In genomic region chr3:98931836-98932235, GRCm38 (mm10) we compare ENCODE assay signal across 21 mouse cellular contexts. TPM values are rescaled to one million over a fixed set of nuclear protein-coding genes. Genes with fewer than 3 reads are reported as not detected.
DNase-seq lines count a peak whose midpoint lies in the region; ATAC-seq and TF ChIP-seq lines count a peak whose summit lies in the region.
"Had no signal": no experiment of that assay in that cellular context is flagged by ENCODE, and none has a peak within 500 bp of the region (broad histone marks: within the 10 kb centered on the region; RNA-seq: fewer than 3 reads in every experiment).

No protein-coding gene starts in this region.

- no peaks in the 10 kb centered on the region for H3K36me3 ChIP-seq in liver, adult 2 months (ENCODE audit: control insufficient read depth, insufficient read depth, low read length)
- H3K36me3 ChIP-seq in liver, embryonic 11.5 days (ENCODE audit: control insufficient read depth, insufficient read depth, low read length), result no peaks in the 10 kb centered on the region
- H3K36me3 ChIP-seq in midbrain, embryonic 13.5 days, result no peaks in the 10 kb centered on the region

- peaks cover 18% of the 10 kb centered on the region for H3K4me1 ChIP-seq in liver, adult 2 months (ENCODE audit: control insufficient read depth, insufficient read depth, low read length)
- H3K4me1 ChIP-seq in liver, embryonic 11.5 days (replicated peaks; ENCODE audit: control insufficient read depth, insufficient read depth, low read length), result no peaks in the 10 kb centered on the region
- H3K4me1 ChIP-seq in midbrain, embryonic 13.5 days (replicated peaks), result no peaks in the 10 kb centered on the region

- 0 out of 2 replicates have a peak, but pooled peaks cover 2% of the 10 kb centered on the region for H3K27me3 ChIP-seq in liver, adult 2 months (ENCODE audit: control insufficient read depth, insufficient read depth, low read length)
- H3K27me3 ChIP-seq in liver, embryonic 11.5 days (replicated peaks; ENCODE audit: control insufficient read depth, insufficient read depth, low read length), result no peaks in the 10 kb centered on the region
- no peaks in the 10 kb centered on the region for H3K27me3 ChIP-seq in midbrain, embryonic 13.5 days

- ATAC-seq in liver, embryonic 11.5 days (replicated peaks; ENCODE audit: low FRiP score), result no peak
- ATAC-seq in midbrain, embryonic 13.5 days, result no peak

- H3K4me2 ChIP-seq in liver, embryonic 11.5 days, result no peak overlapping the region
- no peak overlapping the region for H3K4me2 ChIP-seq in midbrain, embryonic 13.5 days (replicated peaks)

- TF ChIP-seq POLR2A in liver, adult 2 months (IDR thresholded peaks at IDR 0.05; ENCODE audit: extremely low read depth, insufficient read depth, low read length), result no peak

- 9% methylated on average over 1 of the region's 1 CpGs for WGBS in liver, adult 2 months
- 54% methylated on average over 1 of the region's 1 CpGs for WGBS in liver, embryonic 11.5 days
- 78% methylated on average over 1 of the region's 1 CpGs for WGBS in midbrain, embryonic 13.5 days

- DNase-seq in liver, adult 2 months (ENCODE audit: extremely low read depth, low read depth, low spot score), result peak; percentile 83
- DNase-seq in liver, embryonic 11.5 days (ENCODE audit: low spot score), result no peak
- peak; percentile 51 to 69 for DNase-seq in adrenal gland, postnatal 36 days
- DNase-seq in kidney, postnatal 25 days, result peak; percentile 76 to 80
- no peak for DNase-seq in spleen, postnatal 36 days (ENCODE audit: low spot score in 2 of 2)
- DNase-seq in urinary bladder, postnatal 36 days (ENCODE audit: low spot score in 2 of 2), result no peak
- DNase-seq: cerebellum, adult 9-10 months; gastrocnemius, postnatal 10 days; lung, adult 18-20 months; retina, postnatal 1 day had no signal

- H3K79me2 ChIP-seq in liver, adult 2 months (ENCODE audit: control insufficient read depth, insufficient read depth, low read length), result no peaks in the 10 kb centered on the region

- no peak for TF ChIP-seq CTCF in liver, adult 2 months (IDR thresholded peaks at IDR 0.05; ENCODE audit: low read depth, low read length)

- no peaks in the 10 kb centered on the region for H3K9me3 ChIP-seq in liver, embryonic 11.5 days (ENCODE audit: control insufficient read depth, low read length)
- H3K9me3 ChIP-seq in midbrain, embryonic 13.5 days, result no peaks in the 10 kb centered on the region

- H3K9ac ChIP-seq in liver, adult 2 months (ENCODE audit: low read depth, low read length), result no peak overlapping the region
- H3K9ac ChIP-seq in liver, embryonic 11.5 days (ENCODE audit: low read depth, low read length), result no peak overlapping the region
- H3K9ac ChIP-seq in midbrain, embryonic 13.5 days (replicated peaks), result no peak overlapping the region

- H3K27ac ChIP-seq in liver, adult 2 months (replicated peaks; ENCODE audit: insufficient read depth, low read depth, low read length), result no peak overlapping the region
- no peak overlapping the region for H3K27ac ChIP-seq in liver, embryonic 11.5 days (ENCODE audit: low read depth, low read length)
- no peak overlapping the region for H3K27ac ChIP-seq in midbrain, embryonic 13.5 days
- H3K27ac ChIP-seq: layer of hippocampus, adult 2 months; left cerebral cortex, adult 2 months had no signal

- no peak overlapping the region for H3K4me3 ChIP-seq in liver, adult 2 months (ENCODE audit: insufficient read depth, low read depth, low read length)
- no peak overlapping the region for H3K4me3 ChIP-seq in liver, embryonic 11.5 days (ENCODE audit: low read depth, low read length)
- no peak overlapping the region for H3K4me3 ChIP-seq in midbrain, embryonic 13.5 days (replicated peaks)
- H3K4me3 ChIP-seq: layer of hippocampus, adult 2 months; left cerebral cortex, adult 2 months had no signal

RNA-seq across cellular contexts. Expression of gene Hao2, which starts 38.8 kb away (rescaled TPM):
- total RNA-seq in liver, adult 2 months (2014; rRNA removed), result 20.8 and 30.0 TPM in 2 replicates
- polyA plus RNA-seq in liver, adult 2 months (2012; rRNA removed), result 18.7 and 33.7 TPM in 2 replicates
- 0.22 and 0.49 TPM in 2 replicates for polyA plus RNA-seq in liver, embryonic 11.5 days (2014; fragmentation: Nextera tagmentation; extraction: Ambion mirVana)
- 100 to 1,000 TPM; 332 to 351 TPM for total RNA-seq in adrenal gland, postnatal 36 days (2021)
- not detected in 2 replicates for polyA plus RNA-seq in midbrain, embryonic 13.5 days (2015; fragmentation: Nextera tagmentation; extraction: Ambion mirVana)
- total RNA-seq: ES-E14; gastrocnemius, postnatal 10 days; heart, adult 8-10 months; layer of hippocampus, adult 2 months; left cerebral cortex, adult 2 months had no signal
- polyA plus RNA-seq: cortical plate, adult 2 months; embryonic facial prominence, embryonic 14.5 days; heart, embryonic 16.5 days; hindbrain, embryonic 11.5 days; limb, embryonic 11.5 days; neural tube, embryonic 11.5 days had no signal

Comparison
In these comparisons a context has a peak if more than half of its experiments do, and no peak if none do; other contexts are left out.
1. DNase-seq: peak in liver, adult 2 months (single experiment), adrenal gland, postnatal 36 days (2 of 2) and kidney, postnatal 25 days (2 of 2); none in liver, embryonic 11.5 days (single experiment), spleen, postnatal 36 days (0 of 2) and urinary bladder, postnatal 36 days (0 of 2).
2. RNA of gene Hao2, which starts 38.8 kb away (polyA plus RNA-seq): 18.7 to 33.7 TPM in liver, adult 2 months; 0.22 to 0.49 TPM in liver, embryonic 11.5 days and not detected in midbrain, embryonic 13.5 days; every median in the first group is over 10 times any median in the second.